Mouse (Mus musculus) erythroblast, embryonic 14.5 days (primary cell): ENCODE data around the gene Large1. TPM values are rescaled to one million over a fixed set of nuclear protein-coding genes. Genes with fewer than 3 reads are reported as not detected.
"Not testable (repeated sequence)": the region's sequence is repeated elsewhere in the genome, so short reads cannot be mapped to it uniquely, and the experiment has no call there.

Experiments
- H3K27me3 ChIP-seq: 2 replicates; pipeline ENCODE4 v1.6.1; 2012; ENCODE audit warnings: inconsistent platforms; ENCODE audit not compliant: control insufficient read depth
- H3K36me3 ChIP-seq: 2 replicates; pipeline ENCODE4 v1.6.1; 2012; ENCODE audit warnings: mild to moderate bottlenecking, inconsistent platforms; ENCODE audit not compliant: control insufficient read depth
- H3K4me1 ChIP-seq: 2 replicates; pipeline ENCODE4 v1.6.1; 2012; ENCODE audit warnings: inconsistent platforms; ENCODE audit not compliant: control insufficient read depth
- H3K4me3 ChIP-seq: replicated peaks from 2 replicates; pipeline ENCODE3; 2012; ENCODE audit warnings: moderate library complexity, mild to moderate bottlenecking, inconsistent platforms
- H3K9me3 ChIP-seq: 2 replicates; pipeline ENCODE4 v1.6.1; 2012; ENCODE audit warnings: low read length, inconsistent platforms, mixed read lengths; ENCODE audit not compliant: control insufficient read depth
- GATA1 ChIP-seq: IDR thresholded peaks from 2 replicates; pipeline ENCODE4 v1.6.1; 2012; ENCODE audit warnings: low read length, inconsistent platforms, mixed read lengths
- TAL1 ChIP-seq: IDR thresholded peaks from 3 replicates; pipeline ENCODE4 v1.6.1; 2012; ENCODE audit warnings: low read length, inconsistent platforms, mixed read lengths
- polyA plus RNA-seq: library from polyadenylated mRNA; stranded (reverse); fragments of >175 nt; gene quantifications from 2 replicates; pipeline ENCODE4 v1.2.3, GENCODE M21; 2012

Large1 gene
- polyA plus RNA-seq, 1 experiment: not detected

GRCm38 (mm10) chr8:73342761-73343395 is 10.5 kb downstream of the Large1 start:
- H3K4me1 ChIP-seq: no peaks in the 10 kb centered on the region
- H3K9me3 ChIP-seq: no peaks in the 10 kb centered on the region
- no peak overlapping the region for H3K4me3 ChIP-seq
- H3K36me3 ChIP-seq: no peaks in the 10 kb centered on the region
- TF ChIP-seq TAL1: no peak
- no peaks in the 10 kb centered on the region for H3K27me3 ChIP-seq

- TF ChIP-seq TAL1 (no peak), GATA1 (no peak)
- no peak overlapping the region for H3K4me3 ChIP-seq
- no peaks in the 10 kb centered on the region; the same call in 1 of the 2 replicates for H3K9me3 ChIP-seq
- H3K36me3 ChIP-seq: no peaks in the 10 kb centered on the region
- no peaks in the 10 kb centered on the region for H3K4me1 ChIP-seq
- no peaks in the 10 kb centered on the region for H3K27me3 ChIP-seq
Observed at GRCm38 (mm10) chr8:73336845-73337244, 16.5 kb downstream of the Large1 start.

GRCm38 (mm10) chr8:73329131-73329530 is 24.2 kb downstream of the Large1 start:
- H3K4me3 ChIP-seq: no peak overlapping the region
- no peaks in the 10 kb centered on the region for H3K27me3 ChIP-seq
- no peaks in the 10 kb centered on the region; the same call in 1 of the 2 replicates for H3K9me3 ChIP-seq
- no peaks in the 10 kb centered on the region for H3K4me1 ChIP-seq
- TF ChIP-seq TAL1 (no peak), GATA1 (no peak)
- no peaks in the 10 kb centered on the region for H3K36me3 ChIP-seq

- H3K4me1 ChIP-seq: no peaks in the 10 kb centered on the region
- no peaks in the 10 kb centered on the region for H3K27me3 ChIP-seq
- no peak overlapping the region for H3K4me3 ChIP-seq
- no peaks in the 10 kb centered on the region; the same call in 1 of the 2 replicates for H3K9me3 ChIP-seq
- no peak for TF ChIP-seq TAL1
- no peak for TF ChIP-seq GATA1
- no peaks in the 10 kb centered on the region for H3K36me3 ChIP-seq
Observed at GRCm38 (mm10) chr8:73328056-73328455, 25.3 kb downstream of the Large1 start.

- no peaks in the 10 kb centered on the region for H3K36me3 ChIP-seq
- no peak for TF ChIP-seq TAL1
- H3K9me3 ChIP-seq: no peaks in the 10 kb centered on the region
- H3K4me3 ChIP-seq: no peak overlapping the region
- no peaks in the 10 kb centered on the region for H3K27me3 ChIP-seq
- no peaks in the 10 kb centered on the region for H3K4me1 ChIP-seq
Observed at GRCm38 (mm10) chr8:73324667-73325066, 28.7 kb downstream of the Large1 start.

GRCm38 (mm10) chr8:73323591-73323990 is 29.7 kb downstream of the Large1 start:
- H3K4me1 ChIP-seq: no peaks in the 10 kb centered on the region
- no peaks in the 10 kb centered on the region for H3K36me3 ChIP-seq
- no peak overlapping the region for H3K4me3 ChIP-seq
- TF ChIP-seq GATA1 (no peak), TAL1 (no peak)
- no peaks in the 10 kb centered on the region for H3K9me3 ChIP-seq
- no peaks in the 10 kb centered on the region for H3K27me3 ChIP-seq

- not testable (repeated sequence) for H3K4me3 ChIP-seq, H3K27me3 ChIP-seq, H3K9me3 ChIP-seq, H3K36me3 ChIP-seq, H3K4me1 ChIP-seq
Observed at GRCm38 (mm10) chr8:73319500-73319899, 33.8 kb downstream of the Large1 start.

GRCm38 (mm10) chr8:73313911-73314310 is 39.4 kb downstream of the Large1 start:
- Histone ChIP-seq H3K9me3 (no peaks in the 10 kb centered on the region), H3K36me3 (no peaks in the 10 kb centered on the region), H3K27me3 (no peaks in the 10 kb centered on the region), H3K4me1 (no peaks in the 10 kb centered on the region), H3K4me3 (no peak overlapping the region)
- TF ChIP-seq GATA1 (no peak), TAL1 (no peak)

GRCm38 (mm10) chr8:73312714-73313607 is 40.4 kb downstream of the Large1 start:
- Histone ChIP-seq H3K9me3 (no peaks in the 10 kb centered on the region), H3K4me1 (no peaks in the 10 kb centered on the region), H3K36me3 (no peaks in the 10 kb centered on the region), H3K27me3 (no peaks in the 10 kb centered on the region), H3K4me3 (no peak overlapping the region)
- TF ChIP-seq GATA1 (no peak), TAL1 (no peak)
